Mouse (Mus musculus): ENCODE results near the gene 2410137M14Rik. TPM values are rescaled to one million over a fixed set of nuclear protein-coding genes. Genes with fewer than 3 reads are reported as not detected.
A peak's percentile ranks its signal among the peaks of the same experiment; 100 is the strongest.

The 2410137M14Rik gene
- polyA plus RNA-seq, 1 experiment from 2014 or later: 0.14 TPM

- WGBS: 60% methylated on average over 1 of the region's 1 CpGs
- peak; percentile 10; the same call in 1 of the 2 replicates for ATAC-seq
Observed at GRCm38 (mm10) chr17:36953062-36953461, 28.0 kb downstream of the 2410137M14Rik start.

GRCm38 (mm10) chr17:36952631-36953030 lies 28.4 kb downstream of the 2410137M14Rik start:
- no peak overlapping the region for H3K27ac ChIP-seq (ENCODE audit: low read length)
- no peak for TF ChIP-seq EP300 (IDR thresholded peaks at IDR 0.05)
- no peak for TF ChIP-seq CTCF (IDR thresholded peaks at IDR 0.05)
- WGBS: 88% methylated on average over 2 of the region's 2 CpGs
- 0 out of 2 replicates have a peak, but pooled peaks cover 7% of the 10 kb centered on the region for H3K36me3 ChIP-seq (ENCODE audit: insufficient read depth, low read length)
- H3K4me3 ChIP-seq (ENCODE audit: low read depth, low read length): no peak overlapping the region
- no peak overlapping the region for H3K4me2 ChIP-seq (replicated peaks; ENCODE audit: low read depth, low read length)
- ATAC-seq: no peak
- H3K4me1 ChIP-seq (ENCODE audit: insufficient read depth, low read depth, low read length): peaks cover 8% of the 10 kb centered on the region; the same call in 1 of the 2 replicates
- no peak overlapping the region for H3K9ac ChIP-seq (replicated peaks; ENCODE audit: low read depth)
- no peaks in the 10 kb centered on the region for H3K9me3 ChIP-seq (ENCODE audit: low read length)
- no peak for DNase-seq (ENCODE audit: low spot score)
- no peaks in the 10 kb centered on the region for H3K27me3 ChIP-seq (replicated peaks; ENCODE audit: insufficient read depth, low read length)

More at GRCm38 (mm10) chr17:36953062-36953461, 28.0 kb downstream of the 2410137M14Rik start:
- no peaks in the 10 kb centered on the region for H3K9me3 ChIP-seq (ENCODE audit: low read length)
- H3K36me3 ChIP-seq (ENCODE audit: insufficient read depth, low read length): 0 out of 2 replicates have a peak, but pooled peaks cover 7% of the 10 kb centered on the region
- no peak overlapping the region for H3K4me2 ChIP-seq (replicated peaks; ENCODE audit: low read depth, low read length)
- H3K4me3 ChIP-seq (ENCODE audit: low read depth, low read length): no peak overlapping the region
- no peak overlapping the region for H3K27ac ChIP-seq (ENCODE audit: low read length)
- TF ChIP-seq CTCF (IDR thresholded peaks at IDR 0.05) (no peak), EP300 (IDR thresholded peaks at IDR 0.05) (peak; percentile 94)
- no peaks in the 10 kb centered on the region for H3K27me3 ChIP-seq (replicated peaks; ENCODE audit: insufficient read depth, low read length)
- peak; percentile 50 for DNase-seq (ENCODE audit: low spot score)
- no peak overlapping the region for H3K9ac ChIP-seq (replicated peaks; ENCODE audit: low read depth)
- H3K4me1 ChIP-seq (ENCODE audit: insufficient read depth, low read depth, low read length): peaks cover 9% of the 10 kb centered on the region; the same call in 1 of the 2 replicates

- Histone ChIP-seq H3K9me3 (ENCODE audit: low read length) (no peaks in the 10 kb centered on the region), H3K9ac (replicated peaks; ENCODE audit: low read depth) (peak within 1 kb of the TSS; percentile 73), H3K27me3 (replicated peaks; ENCODE audit: insufficient read depth, low read length) (no peaks in the 10 kb centered on the region), H3K4me2 (replicated peaks; ENCODE audit: low read depth, low read length) (peak within 1 kb of the TSS; percentile 58), H3K36me3 (ENCODE audit: insufficient read depth, low read length) (0 out of 2 replicates have a peak, but pooled peaks cover 7% of the 10 kb centered on the region), H3K27ac (ENCODE audit: low read length) (peak within 1 kb of the TSS; percentile 84), H3K4me1 (ENCODE audit: insufficient read depth, low read depth, low read length) (peaks cover 11% of the 10 kb centered on the region; the same call in 1 of the 2 replicates), H3K4me3 (ENCODE audit: low read depth, low read length) (peak within 1 kb of the TSS; percentile 65)
- 2% methylated on average over 36 of the region's 36 CpGs for WGBS
- peak; percentile 98 for ATAC-seq
- TF ChIP-seq CTCF (IDR thresholded peaks at IDR 0.05): no peak
- TF ChIP-seq EP300 (IDR thresholded peaks at IDR 0.05): peak; percentile 68; the same call in 1 of the 2 replicates
- peak; percentile 99 for DNase-seq (ENCODE audit: low spot score)
Observed at GRCm38 (mm10) chr17:36950981-36951947, 29.8 kb downstream of the 2410137M14Rik start, which contains the start of gene Ppp1r11. TSS of gene Ppp1r11 (minus strand) at chr17:36951741.

- TF ChIP-seq EP300 (IDR thresholded peaks at IDR 0.05): no peak
- TF ChIP-seq CTCF (IDR thresholded peaks at IDR 0.05): no peak
- no peak for ATAC-seq
- Histone ChIP-seq H3K4me1 (ENCODE audit: insufficient read depth, low read depth, low read length) (peaks cover 11% of the 10 kb centered on the region; the same call in 1 of the 2 replicates), H3K27ac (ENCODE audit: low read length) (no peak overlapping the region), H3K36me3 (ENCODE audit: insufficient read depth, low read length) (no peaks in the 10 kb centered on the region), H3K4me3 (ENCODE audit: low read depth, low read length) (no peak overlapping the region), H3K9ac (replicated peaks; ENCODE audit: low read depth) (no peak overlapping the region), H3K4me2 (replicated peaks; ENCODE audit: low read depth, low read length) (no peak overlapping the region), H3K27me3 (replicated peaks; ENCODE audit: insufficient read depth, low read length) (peaks cover 10% of the 10 kb centered on the region; the same call in 1 of the 2 replicates), H3K9me3 (ENCODE audit: low read length) (no peaks in the 10 kb centered on the region)
- no peak for DNase-seq (ENCODE audit: low spot score)
- 89% methylated on average over 8 of the region's 8 CpGs for WGBS
Observed at GRCm38 (mm10) chr17:36949265-36949664, 31.8 kb downstream of the 2410137M14Rik start.

- 73% methylated on average over 1 of the region's 1 CpGs for WGBS
- peaks cover 15% of the 10 kb centered on the region; the same call in 1 of the 2 replicates for H3K27me3 ChIP-seq (replicated peaks; ENCODE audit: insufficient read depth, low read length)
- ATAC-seq: no peak
- no peak overlapping the region for H3K4me3 ChIP-seq (ENCODE audit: low read depth, low read length)
- H3K4me2 ChIP-seq (replicated peaks; ENCODE audit: low read depth, low read length): no peak overlapping the region
- no peaks in the 10 kb centered on the region for H3K36me3 ChIP-seq (ENCODE audit: insufficient read depth, low read length)
- no peak overlapping the region for H3K9ac ChIP-seq (replicated peaks; ENCODE audit: low read depth)
- H3K27ac ChIP-seq (ENCODE audit: low read length): no peak overlapping the region
- H3K4me1 ChIP-seq (ENCODE audit: insufficient read depth, low read depth, low read length): peaks cover 11% of the 10 kb centered on the region; the same call in 1 of the 2 replicates
- TF ChIP-seq EP300 (IDR thresholded peaks at IDR 0.05) (no peak), CTCF (IDR thresholded peaks at IDR 0.05) (no peak)
- no peaks in the 10 kb centered on the region for H3K9me3 ChIP-seq (ENCODE audit: low read length)
- DNase-seq (ENCODE audit: low spot score): no peak
Observed at GRCm38 (mm10) chr17:36948286-36948685, 32.8 kb downstream of the 2410137M14Rik start.
